Mouse (Mus musculus): ENCODE results near the gene Wdr91.

GRCm38 (mm10) chr6:34907696-34908260 lies 2.9 kb downstream of the Wdr91 start:
- TF ChIP-seq CTCF (IDR thresholded peaks at IDR 0.05; ENCODE audit: low read depth, low read length) (no peak), POLR2A (IDR thresholded peaks at IDR 0.05; ENCODE audit: borderline replicate concordance, low read depth, low read length) (no peak)

All from bone marrow macrophage, adult 2 months (primary cell).